Mouse (Mus musculus): ENCODE measurements around the gene Sgsh.

- no peak for TF ChIP-seq CTCF (IDR thresholded peaks at IDR 0.05; ENCODE audit: low read depth)
- TF ChIP-seq EP300 (optimal IDR thresholded peaks at IDR 0.05), result no peak
These were observed 47.4 kb downstream of the Sgsh start for GRCm38 (mm10) chr11:119307916-119308315.
